Mouse (Mus musculus): ENCODE measurements around the gene Nfkbid. TPM values are rescaled to one million over a fixed set of nuclear protein-coding genes. Genes with fewer than 3 reads are reported as not detected.

The Nfkbid gene
- 106 TPM for polyA plus RNA-seq (2017; shearing (Covaris generic))

GRCm38 (mm10) chr7:30421175-30421889 lies at the start of gene Nfkbid:
Gene Nfkbid (plus strand): TSS chr7:30421732.

GRCm38 (mm10) chr7:30413596-30413995 lies 7.9 kb upstream of the Nfkbid start, which contains the start of gene Tyrobp:
Gene Tyrobp (plus strand): TSS chr7:30413760.

GRCm38 (mm10) chr7:30419561-30420499 lies 1.7 kb upstream of the Nfkbid start, which contains the start of gene Hcst:
Gene Hcst (minus strand): TSS chr7:30419854.

GRCm38 (mm10) chr7:30444971-30445751 lies 23.6 kb downstream of the Nfkbid start, which contains the start of gene Aplp1:
Gene Aplp1 (minus strand): TSS chr7:30445535.

GRCm38 (mm10) chr7:30457629-30458330 lies 36.2 kb downstream of the Nfkbid start, which contains the start of the genes Kirrel2 and Nphs1:
Gene Kirrel2 (minus strand): TSS chr7:30457690.
Gene Nphs1 (plus strand): TSS chr7:30458315.

Other genes with a start within 250 kb of the Nfkbid start
- gene Cox7a1, start 237.6 kb upstream of the Nfkbid start, polyA plus RNA-seq (2017; shearing (Covaris generic)): 1.0 TPM
- 80.5 TPM for gene Capns1, start 222.9 kb upstream of the Nfkbid start, polyA plus RNA-seq (2017; shearing (Covaris generic))
- gene Polr2i, start 189.8 kb upstream of the Nfkbid start, polyA plus RNA-seq (2017; shearing (Covaris generic)): 49.2 TPM
- gene Tbcb, start 189.5 kb upstream of the Nfkbid start, polyA plus RNA-seq (2017; shearing (Covaris generic)): 132 TPM
- not detected for gene Ovol3, start 186.0 kb upstream of the Nfkbid start, polyA plus RNA-seq (2017; shearing (Covaris generic))
- 0.27 TPM for gene Thap8, start 141.6 kb upstream of the Nfkbid start, polyA plus RNA-seq (2017; shearing (Covaris generic))
- gene Wdr62, start 141.3 kb upstream of the Nfkbid start, polyA plus RNA-seq (2017; shearing (Covaris generic)): 6.3 TPM
- gene Clip3, start 130.0 kb upstream of the Nfkbid start, polyA plus RNA-seq (2017; shearing (Covaris generic)): 7.7 TPM
- gene Alkbh6, start 113.0 kb upstream of the Nfkbid start, polyA plus RNA-seq (2017; shearing (Covaris generic)): 158 TPM
- 20.3 TPM for gene Syne4, start 106.9 kb upstream of the Nfkbid start, polyA plus RNA-seq (2017; shearing (Covaris generic))
- gene E130208F15Rik, start 100.0 kb upstream of the Nfkbid start, polyA plus RNA-seq (2017; shearing (Covaris generic)): not detected
- gene Sdhaf1, start 97.8 kb upstream of the Nfkbid start, polyA plus RNA-seq (2017; shearing (Covaris generic)): 7.7 TPM
- gene Lrfn3, start 59.0 kb upstream of the Nfkbid start, polyA plus RNA-seq (2017; shearing (Covaris generic)): not detected
- 7.6 TPM for gene Tyrobp, start 8.0 kb upstream of the Nfkbid start, polyA plus RNA-seq (2017; shearing (Covaris generic))
- gene Hcst, start 1.9 kb upstream of the Nfkbid start, polyA plus RNA-seq (2017; shearing (Covaris generic)): 400 TPM
- gene Aplp1, start 23.8 kb downstream of the Nfkbid start, polyA plus RNA-seq (2017; shearing (Covaris generic)): 5.2 TPM
- gene Kirrel2, start 36.0 kb downstream of the Nfkbid start, polyA plus RNA-seq (2017; shearing (Covaris generic)): not detected
- gene Nphs1, start 36.6 kb downstream of the Nfkbid start, polyA plus RNA-seq (2017; shearing (Covaris generic)): not detected
- gene Prodh2, start 71.9 kb downstream of the Nfkbid start, polyA plus RNA-seq (2017; shearing (Covaris generic)): not detected
- 1.1 TPM for gene Arhgap33, start 113.3 kb downstream of the Nfkbid start, polyA plus RNA-seq (2017; shearing (Covaris generic))
- 3.2 TPM for gene Hspb6, start 130.4 kb downstream of the Nfkbid start, polyA plus RNA-seq (2017; shearing (Covaris generic))
- 10.4 TPM for gene Proser3, start 130.6 kb downstream of the Nfkbid start, polyA plus RNA-seq (2017; shearing (Covaris generic))
- gene Lin37, start 138.1 kb downstream of the Nfkbid start, polyA plus RNA-seq (2017; shearing (Covaris generic)): 108 TPM
- gene U2af1l4, start 141.6 kb downstream of the Nfkbid start, polyA plus RNA-seq (2017; shearing (Covaris generic)): 42.0 TPM
- 105 TPM for gene Gm49396, start 141.6 kb downstream of the Nfkbid start, polyA plus RNA-seq (2017; shearing (Covaris generic))
- gene Psenen, start 141.9 kb downstream of the Nfkbid start, polyA plus RNA-seq (2017; shearing (Covaris generic)): 242 TPM
- gene Igflr1, start 143.7 kb downstream of the Nfkbid start, polyA plus RNA-seq (2017; shearing (Covaris generic)): 243 TPM
- gene Kmt2b, start 167.0 kb downstream of the Nfkbid start, polyA plus RNA-seq (2017; shearing (Covaris generic)): 12.2 TPM
- gene Zbtb32, start 177.2 kb downstream of the Nfkbid start, polyA plus RNA-seq (2017; shearing (Covaris generic)): 17.6 TPM
- 0.45 TPM for gene Upk1a, start 191.1 kb downstream of the Nfkbid start, polyA plus RNA-seq (2017; shearing (Covaris generic))
- 808 TPM for gene Cox6b1, start 204.4 kb downstream of the Nfkbid start, polyA plus RNA-seq (2017; shearing (Covaris generic))
- gene Etv2, start 214.1 kb downstream of the Nfkbid start, polyA plus RNA-seq (2017; shearing (Covaris generic)): not detected
- gene Rbm42, start 228.6 kb downstream of the Nfkbid start, polyA plus RNA-seq (2017; shearing (Covaris generic)): 206 TPM
- gene Haus5, start 243.3 kb downstream of the Nfkbid start, polyA plus RNA-seq (2017; shearing (Covaris generic)): 31.3 TPM
- gene Pmis2, start 249.9 kb downstream of the Nfkbid start, polyA plus RNA-seq (2017; shearing (Covaris generic)): not detected

Data from activated CD4-positive, CD25-positive, alpha-beta regulatory T cell, adult 9 weeks (primary cell).